Mouse (Mus musculus) splenic B cell, adult 2 months (primary cell): ENCODE measurements around the gene Ndufa10.

Source experiments
- DNase-seq: peaks from one replicate; pipeline ENCODE4 v3.0.0-alpha.2; 2011; ENCODE audit warnings: low read depth, low spot score
- H3K27me3 ChIP-seq: 2 replicates; pipeline ENCODE4 v1.6.1; 2012; ENCODE audit warnings: mild to moderate bottlenecking, low read length, moderate library complexity, mixed read lengths; ENCODE audit not compliant: control insufficient read depth, poor library complexity, insufficient read depth, severe bottlenecking
- H3K36me3 ChIP-seq: 2 replicates; pipeline ENCODE4 v1.6.1; 2012; ENCODE audit warnings: mild to moderate bottlenecking, low read length, moderate library complexity, mixed read lengths; ENCODE audit not compliant: control insufficient read depth, poor library complexity, insufficient read depth, severe bottlenecking

Ndufa10 gene

DNA sequence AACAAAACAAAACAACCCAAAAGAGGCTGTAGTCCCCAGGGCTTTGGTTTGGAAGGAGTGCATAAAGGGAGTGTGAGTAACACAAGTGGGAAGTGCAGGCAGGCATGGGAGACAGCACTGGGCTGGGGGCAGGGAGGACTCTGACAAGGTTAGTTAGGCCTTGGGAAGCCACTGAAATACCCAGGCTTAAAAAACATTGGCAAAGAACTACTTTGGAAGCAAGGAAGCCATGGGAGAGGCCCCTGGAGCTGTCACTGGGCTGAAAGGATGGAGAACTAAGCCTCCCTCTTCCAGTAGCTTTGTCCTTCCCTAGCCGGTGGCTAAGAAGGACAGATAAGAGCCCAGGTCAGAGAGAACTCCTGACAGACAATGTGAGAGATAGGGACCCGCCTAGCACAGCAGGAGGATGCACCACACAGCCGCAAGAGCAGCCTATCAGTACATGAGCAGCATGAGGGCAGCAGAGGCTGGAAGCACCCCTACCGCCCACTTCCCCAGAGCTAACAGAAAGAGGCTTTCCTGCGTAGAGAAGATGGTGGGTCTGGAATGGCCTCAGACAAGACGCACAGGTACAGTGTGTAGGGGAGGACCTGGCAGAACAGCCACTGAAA lies 32.1 kb downstream of the Ndufa10 start:
- Histone ChIP-seq H3K36me3 (peaks cover 5% of the 10 kb centered on the region), H3K27me3 (no peaks in the 10 kb centered on the region)
- DNase-seq: no peak

DNA sequence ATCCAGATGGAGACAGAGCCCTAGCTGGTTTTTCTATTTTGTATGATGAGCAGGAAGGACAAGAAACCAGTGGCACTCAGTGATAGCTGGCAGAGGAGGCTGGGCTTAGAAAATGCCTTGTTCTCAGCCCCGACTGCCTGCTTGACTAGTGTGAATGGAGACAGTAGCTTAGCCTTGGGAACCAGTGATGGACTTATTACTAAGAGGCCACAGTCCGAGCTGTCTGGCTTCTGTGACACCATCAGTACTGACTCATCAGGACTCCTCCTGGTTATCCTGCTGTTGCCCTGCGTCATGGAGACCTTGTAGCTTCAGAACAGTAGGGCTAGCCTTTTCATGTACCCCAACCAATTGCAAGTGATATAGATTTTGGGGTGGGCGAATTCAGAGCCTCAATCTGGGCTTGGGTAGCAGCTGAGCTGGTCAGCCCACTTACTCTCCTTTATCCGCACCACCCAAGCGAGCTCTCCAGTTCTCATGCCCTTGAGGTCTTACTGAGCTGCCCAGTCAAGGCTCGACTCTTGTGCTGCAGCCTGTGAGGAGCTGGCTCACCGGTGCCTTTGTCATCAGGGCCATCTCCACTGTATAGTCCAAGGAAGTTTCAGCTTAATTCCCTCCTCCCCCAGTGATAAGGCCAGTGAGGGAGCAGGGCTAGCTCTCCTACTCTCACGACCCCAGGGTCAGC lies 33.5 kb downstream of the Ndufa10 start:
- no peak for DNase-seq
- Histone ChIP-seq H3K36me3 (peaks cover 3% of the 10 kb centered on the region), H3K27me3 (no peaks in the 10 kb centered on the region)

DNA sequence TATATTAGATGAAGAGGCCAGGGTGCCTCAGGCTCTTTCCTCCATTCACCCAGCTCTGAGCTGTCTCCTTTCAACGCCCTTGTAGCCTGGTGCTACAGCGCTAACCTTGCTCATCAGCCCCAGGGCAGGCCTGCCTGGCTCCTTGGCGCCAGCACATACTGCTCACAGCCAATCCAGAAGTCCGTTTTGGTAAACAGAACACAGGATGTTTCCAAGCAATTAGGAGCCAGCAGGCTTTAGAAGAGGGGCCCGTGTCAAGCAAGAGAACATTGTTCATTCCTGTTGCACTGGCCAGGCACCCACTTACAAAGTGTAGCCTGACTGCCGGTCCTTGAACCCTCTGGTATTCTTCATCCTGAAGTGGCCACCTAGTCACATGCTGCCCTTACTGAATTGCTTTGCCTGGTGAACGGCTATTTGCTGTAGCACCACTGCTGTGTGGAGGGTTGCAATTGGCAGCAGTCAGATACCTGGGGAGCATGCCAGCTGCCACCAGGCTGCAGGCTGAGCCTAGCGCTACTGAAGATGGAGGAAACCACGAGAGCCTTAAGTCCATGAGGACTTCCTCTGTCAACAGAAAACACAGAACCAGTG lies 35.9 kb downstream of the Ndufa10 start:
- no peak for DNase-seq
- peaks cover 3% of the 10 kb centered on the region for H3K36me3 ChIP-seq
- H3K27me3 ChIP-seq: no peaks in the 10 kb centered on the region

DNA sequence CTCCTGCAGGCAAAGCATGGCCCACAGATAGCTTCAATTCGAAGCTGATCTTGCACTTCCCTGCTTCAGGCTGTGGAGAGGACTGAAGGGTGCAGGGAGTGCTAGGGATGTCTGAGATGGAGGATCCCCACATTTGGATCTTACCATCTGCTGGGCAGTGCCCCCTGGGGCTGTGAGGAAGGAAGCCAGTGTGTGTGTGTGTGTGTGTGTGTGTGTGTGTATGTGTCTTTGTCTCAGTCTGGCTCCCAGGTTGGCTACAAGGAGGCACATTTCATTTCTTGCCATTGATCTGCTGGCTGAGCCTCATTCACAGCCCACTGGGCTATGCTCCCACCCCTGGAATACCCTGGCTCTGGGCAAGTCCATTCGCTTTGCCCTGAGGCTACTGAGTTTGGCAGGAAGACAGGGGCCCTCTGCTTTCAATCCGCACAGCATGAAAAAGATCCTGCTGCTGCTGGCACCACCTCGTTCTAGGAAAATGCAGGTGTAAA lies 36.8 kb downstream of the Ndufa10 start:
- Histone ChIP-seq H3K36me3 (peaks cover 3% of the 10 kb centered on the region), H3K27me3 (no peaks in the 10 kb centered on the region)
- DNase-seq: no peak

DNA sequence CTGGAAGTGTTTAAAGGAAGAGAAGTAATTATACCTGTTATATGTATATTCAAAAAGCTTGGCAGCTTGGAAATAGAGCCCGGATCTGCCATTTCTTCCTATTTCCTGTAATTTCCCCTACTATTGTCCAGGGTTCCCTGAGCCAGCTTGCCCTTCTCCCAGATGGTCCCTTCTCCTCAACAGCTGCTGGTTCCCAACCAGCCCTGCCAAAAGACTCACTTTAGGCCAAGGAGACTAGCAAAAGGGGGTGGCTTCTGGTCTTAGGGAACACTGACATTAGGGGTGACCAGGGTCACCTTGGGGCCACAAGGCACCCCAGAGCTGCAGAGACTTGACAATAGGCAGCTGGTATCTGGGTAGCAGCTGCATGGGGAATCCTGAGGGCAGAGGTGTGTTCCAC lies 38.7 kb downstream of the Ndufa10 start:
- Histone ChIP-seq H3K27me3 (no peaks in the 10 kb centered on the region), H3K36me3 (peaks cover 3% of the 10 kb centered on the region)
- no peak for DNase-seq

DNA sequence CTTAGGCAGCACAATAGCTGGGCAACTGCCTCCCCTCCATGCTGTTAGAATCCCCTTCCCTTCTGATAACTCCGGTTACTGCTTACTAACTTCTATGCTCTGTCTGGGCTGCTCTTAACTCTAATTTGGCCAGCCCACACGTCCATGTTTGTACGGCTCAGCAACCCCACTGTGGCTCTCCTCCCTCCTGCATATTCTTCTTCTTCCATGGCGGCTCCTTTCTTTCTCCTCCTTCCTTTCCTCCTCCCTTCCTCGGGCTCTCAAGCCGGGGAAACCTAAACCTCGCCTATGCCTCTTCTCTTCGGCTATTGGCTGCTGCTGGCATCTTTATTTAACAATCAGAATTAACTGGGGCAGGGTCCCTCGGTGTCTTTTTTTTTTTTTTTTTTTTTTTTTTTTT lies 40.9 kb downstream of the Ndufa10 start:
- no peak for DNase-seq
- Histone ChIP-seq H3K27me3 (no peaks in the 10 kb centered on the region), H3K36me3 (no peaks in the 10 kb centered on the region)

DNA sequence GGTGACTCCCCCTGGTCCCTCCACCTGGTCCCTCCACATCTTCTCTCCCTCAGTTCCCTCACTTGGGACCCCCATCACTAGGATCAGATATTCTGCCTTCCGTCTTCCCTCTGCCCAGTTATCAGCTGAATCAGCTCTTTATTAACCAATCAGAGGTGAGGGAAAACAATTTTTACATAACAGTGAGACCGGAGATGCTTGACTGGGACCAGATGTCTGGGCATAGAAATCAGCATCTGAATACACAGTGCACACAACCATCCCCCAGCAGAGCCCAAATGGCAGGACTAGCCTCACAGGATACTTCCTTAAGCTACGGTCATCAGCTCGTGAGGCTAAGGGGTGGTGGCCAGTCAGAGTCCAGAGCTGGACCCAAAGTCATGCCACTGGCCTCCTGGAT lies 41.6 kb downstream of the Ndufa10 start:
- no peaks in the 10 kb centered on the region for H3K27me3 ChIP-seq
- DNase-seq: no peak
- H3K36me3 ChIP-seq: no peaks in the 10 kb centered on the region

DNA sequence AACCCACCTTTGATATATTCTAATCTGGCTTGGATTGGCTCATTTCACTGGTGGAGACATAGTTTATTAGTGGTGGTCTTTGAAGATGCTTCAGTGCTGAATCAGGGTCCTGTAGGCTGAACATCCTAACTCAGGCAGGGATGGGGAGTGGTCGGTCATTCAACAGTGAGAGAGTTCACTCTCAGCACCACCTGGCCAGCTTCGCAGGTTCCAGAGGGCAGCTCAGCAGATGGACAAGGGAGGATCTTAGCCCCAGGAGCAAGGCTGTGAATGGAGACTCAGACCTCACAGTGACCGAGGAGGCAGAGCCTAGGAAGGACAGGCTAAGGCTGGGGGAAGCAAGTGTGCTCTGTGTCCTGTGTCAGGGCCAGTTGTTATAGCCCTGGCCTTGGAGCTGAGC lies 42.2 kb downstream of the Ndufa10 start:
- no peak for DNase-seq
- H3K36me3 ChIP-seq: no peaks in the 10 kb centered on the region
- H3K27me3 ChIP-seq: no peaks in the 10 kb centered on the region

DNA sequence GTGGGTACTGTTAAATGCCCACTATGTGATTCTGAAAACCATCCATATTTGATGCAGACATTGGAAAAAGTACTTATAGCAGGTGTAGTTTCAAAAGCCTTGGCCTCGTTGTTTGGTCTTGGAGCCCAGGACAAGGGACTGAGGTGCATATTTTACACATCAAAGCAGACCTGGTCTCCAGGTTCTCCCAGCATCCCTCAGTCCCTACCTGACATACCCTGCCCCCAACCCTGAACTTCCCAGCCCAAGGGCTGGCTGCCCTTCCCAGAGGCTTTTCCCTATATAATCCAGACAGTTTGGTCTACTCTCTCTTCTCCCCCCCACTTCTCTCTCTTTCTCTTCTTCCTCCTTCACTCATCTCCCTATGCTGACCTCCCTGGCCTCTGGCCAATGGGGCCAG lies 42.7 kb downstream of the Ndufa10 start:
- DNase-seq: no peak

DNA sequence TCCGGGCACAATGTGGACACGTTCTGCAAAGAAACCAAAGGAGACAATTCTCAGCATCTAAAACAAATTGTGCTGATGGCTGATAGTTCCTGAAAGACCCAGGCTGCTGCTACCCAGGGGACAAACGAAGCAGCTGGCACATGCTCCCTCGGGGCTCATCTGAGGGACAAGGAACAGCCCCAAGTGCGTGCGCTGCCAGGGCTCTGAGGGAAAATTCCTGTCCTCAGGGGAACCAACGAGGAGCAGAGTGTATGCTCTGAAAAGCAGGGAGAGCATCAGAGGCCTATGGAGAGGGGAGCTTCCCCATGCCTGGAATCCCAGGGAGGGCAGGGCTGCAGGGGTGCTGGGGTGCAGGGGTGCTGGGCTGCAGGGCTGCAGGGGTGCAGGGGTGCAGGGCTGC lies 48.9 kb downstream of the Ndufa10 start:
- Histone ChIP-seq H3K36me3 (no peaks in the 10 kb centered on the region), H3K27me3 (no peaks in the 10 kb centered on the region)
- no peak for DNase-seq

More for the DNA sequence above, 42.7 kb downstream of the Ndufa10 start:
- Histone ChIP-seq H3K27me3 (no peaks in the 10 kb centered on the region), H3K36me3 (no peaks in the 10 kb centered on the region)

DNA sequence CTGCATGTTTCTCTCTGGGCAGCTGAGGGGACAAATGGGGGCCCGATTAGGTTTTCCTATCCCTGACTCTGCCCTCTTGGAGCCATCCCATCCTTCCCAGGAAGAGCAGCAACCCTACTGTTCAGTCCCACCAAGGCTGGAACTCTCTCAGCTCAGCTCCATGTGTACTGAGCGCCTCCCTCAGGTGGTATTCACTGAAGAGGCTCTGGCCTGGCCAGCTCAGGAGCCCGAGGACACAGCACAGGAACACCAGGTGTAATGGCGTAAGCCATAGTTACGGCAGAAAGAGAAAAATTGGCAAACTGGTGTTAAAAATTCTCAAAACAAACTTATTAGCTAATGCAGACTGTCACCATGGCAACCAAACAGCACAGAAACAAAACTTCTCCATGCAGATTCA lies 68.5 kb downstream of the Ndufa10 start:
- H3K27me3 ChIP-seq: no peaks in the 10 kb centered on the region
- no peaks in the 10 kb centered on the region for H3K36me3 ChIP-seq
- DNase-seq: no peak

DNA sequence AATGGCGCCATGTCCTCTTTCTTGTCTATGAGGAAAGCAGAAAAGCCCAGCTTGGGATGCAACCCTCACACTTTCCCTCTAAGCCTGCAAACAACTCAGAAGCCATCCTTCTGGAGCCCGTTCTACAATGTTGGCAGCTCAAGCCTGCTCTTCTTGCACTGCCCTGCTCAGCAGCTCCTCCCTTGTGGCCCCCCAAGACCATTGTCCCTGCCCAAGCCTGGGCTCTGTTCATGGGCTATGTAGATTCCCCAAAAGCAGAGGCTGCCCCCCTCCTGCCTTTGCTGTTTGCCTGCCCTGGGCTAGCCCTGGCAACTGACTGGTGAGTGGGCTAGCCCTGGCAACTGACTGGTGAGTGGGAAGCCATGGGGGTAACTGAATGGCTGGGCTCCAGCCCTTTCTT lies 73.1 kb downstream of the Ndufa10 start:
- Histone ChIP-seq H3K36me3 (no peaks in the 10 kb centered on the region), H3K27me3 (no peaks in the 10 kb centered on the region)
- no peak for DNase-seq

DNA sequence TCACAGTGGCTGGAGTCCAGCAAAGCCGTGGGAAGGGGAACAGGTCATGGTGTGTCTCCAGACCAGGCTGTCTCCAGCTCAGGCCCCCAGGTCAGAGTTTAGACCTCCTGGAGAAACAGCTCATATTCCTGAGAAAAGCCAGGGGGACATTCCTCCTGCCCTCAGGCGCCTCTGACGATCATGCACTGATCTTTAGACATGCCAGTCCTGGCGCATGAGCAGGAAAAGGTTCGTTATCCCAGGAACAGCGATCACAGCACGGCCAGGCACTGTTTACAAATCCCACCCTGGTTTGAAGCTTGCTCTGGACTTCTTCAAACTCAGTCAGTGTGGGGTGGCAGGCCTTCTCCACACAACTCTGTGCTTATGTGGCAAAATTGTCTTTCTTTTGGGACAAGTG lies 75.1 kb downstream of the Ndufa10 start:
- Histone ChIP-seq H3K36me3 (no peaks in the 10 kb centered on the region), H3K27me3 (no peaks in the 10 kb centered on the region)
- DNase-seq: no peak

DNA sequence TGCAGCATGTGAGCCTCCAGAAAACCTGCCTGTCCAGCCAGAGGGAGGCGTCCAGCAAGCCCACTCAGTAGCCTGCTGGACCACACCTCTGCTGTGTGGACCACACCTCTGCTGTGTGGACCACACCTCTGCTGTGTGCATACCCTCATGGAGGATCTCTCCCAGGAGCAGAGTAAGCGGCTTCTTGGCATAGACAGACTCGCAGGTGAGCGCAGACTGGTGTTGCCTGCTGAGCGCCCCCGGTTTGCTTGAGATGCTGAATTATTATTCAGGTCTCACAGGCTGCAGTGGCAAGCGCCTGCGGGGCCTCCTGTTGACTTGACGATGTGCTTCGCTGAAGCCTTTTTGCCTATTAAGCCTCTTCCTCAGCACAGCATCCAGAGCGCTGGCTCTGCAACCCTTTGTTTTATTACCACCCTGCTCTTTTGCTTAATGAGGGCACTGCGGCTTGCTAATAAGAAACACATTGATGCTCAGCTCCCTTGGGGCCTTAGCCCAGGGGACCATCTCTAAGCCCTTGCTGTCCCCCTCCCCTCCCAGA lies 76.1 kb downstream of the Ndufa10 start:
- H3K27me3 ChIP-seq: no peaks in the 10 kb centered on the region
- no peaks in the 10 kb centered on the region for H3K36me3 ChIP-seq
- no peak for DNase-seq

DNA sequence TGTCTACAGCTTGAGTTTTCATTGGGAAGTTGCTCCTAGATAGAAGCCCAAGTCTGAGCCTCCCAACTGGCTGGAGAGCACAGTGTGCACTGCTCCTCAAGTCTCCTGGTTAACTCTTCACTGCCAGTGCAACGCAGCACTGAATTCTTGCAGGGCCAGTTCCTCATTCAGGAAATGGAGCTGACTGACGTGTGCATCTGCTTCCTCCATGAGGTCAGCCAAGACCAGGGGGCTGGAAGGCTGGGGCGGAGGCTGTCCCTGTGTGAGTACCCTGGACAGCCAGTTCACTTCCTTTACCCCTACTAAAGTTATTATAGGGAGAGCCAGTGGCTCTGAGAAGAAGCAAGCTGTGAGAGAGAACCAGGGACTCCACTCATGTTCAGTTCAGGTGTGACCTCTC lies 79.4 kb downstream of the Ndufa10 start:
- Histone ChIP-seq H3K27me3 (no peaks in the 10 kb centered on the region), H3K36me3 (no peaks in the 10 kb centered on the region)
- DNase-seq: no peak
